Mouse (Mus musculus): ENCODE results near the gene Taf1a. TPM values are rescaled to one million over a fixed set of nuclear protein-coding genes. Genes with fewer than 3 reads are reported as not detected.
"Not testable (repeated sequence)": the region's sequence is repeated elsewhere in the genome, so short reads cannot be mapped to it uniquely, and the experiment has no call there.

Taf1a gene
- total RNA-seq (2021) = 10 to 100 TPM; 14.8 to 15.4 TPM
- long read RNA-seq, experiment 1, partial matches to known transcripts = 0 of 2 reads
- long read RNA-seq, experiment 1, other reads (novel, unspliced or antisense) = 2 of 2 reads
- long read RNA-seq, experiment 2, partial matches to known transcripts = 0 of 1 reads
- long read RNA-seq, experiment 2, other reads (novel, unspliced or antisense) = 1 of 1 reads

DNA sequence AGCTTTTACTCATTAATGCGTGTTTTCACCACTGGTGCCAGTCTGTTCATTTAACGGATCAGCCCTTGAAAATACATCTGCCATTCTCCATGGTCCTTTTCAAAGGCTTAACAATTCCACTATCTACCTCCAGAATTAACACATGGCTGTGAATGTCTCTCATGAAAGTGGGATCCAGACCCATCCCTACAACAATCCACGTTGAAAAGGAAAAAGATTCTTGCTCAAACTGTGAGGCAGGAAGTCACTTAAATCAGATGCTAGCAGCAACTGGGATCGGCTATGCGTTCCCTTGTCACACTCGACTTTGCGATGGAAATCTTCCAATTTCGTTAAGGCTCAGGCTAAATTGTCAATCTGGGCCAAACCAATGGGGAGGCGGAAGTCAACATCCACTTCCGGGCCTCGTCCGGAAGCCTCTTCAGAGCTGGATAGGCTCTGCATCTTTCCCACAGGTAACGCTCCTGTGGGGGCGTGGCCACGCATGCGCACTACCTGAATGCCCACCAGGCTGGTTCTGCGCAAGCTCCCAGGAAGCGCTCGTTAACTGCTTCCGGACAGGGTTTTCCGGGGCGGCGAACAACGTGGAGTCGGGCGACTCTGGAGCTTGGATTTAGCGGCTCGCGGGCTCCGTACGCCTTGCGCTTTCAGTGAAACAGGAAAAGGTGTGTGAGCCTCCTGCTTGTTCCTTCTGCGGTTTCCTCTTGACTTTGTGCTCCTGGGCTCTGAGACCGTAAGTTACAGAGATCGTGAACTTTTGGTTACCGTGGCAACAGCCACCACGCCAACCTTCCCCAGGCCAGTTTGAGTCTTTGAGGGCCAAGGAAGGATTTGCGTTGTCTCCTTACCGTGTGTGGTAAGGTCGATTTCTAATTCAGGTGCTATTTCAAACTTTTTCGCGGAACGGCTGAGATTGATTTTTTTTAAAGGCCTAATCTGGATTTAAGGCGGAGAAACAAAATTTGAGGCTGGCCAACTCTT lies at the start of gene Taf1a:
Gene Taf1a (plus strand): TSS at position 556 of the 981 bp plus-strand sequence.
- intact Hi-C loops (cut with DNase I) = no loop called here

DNA sequence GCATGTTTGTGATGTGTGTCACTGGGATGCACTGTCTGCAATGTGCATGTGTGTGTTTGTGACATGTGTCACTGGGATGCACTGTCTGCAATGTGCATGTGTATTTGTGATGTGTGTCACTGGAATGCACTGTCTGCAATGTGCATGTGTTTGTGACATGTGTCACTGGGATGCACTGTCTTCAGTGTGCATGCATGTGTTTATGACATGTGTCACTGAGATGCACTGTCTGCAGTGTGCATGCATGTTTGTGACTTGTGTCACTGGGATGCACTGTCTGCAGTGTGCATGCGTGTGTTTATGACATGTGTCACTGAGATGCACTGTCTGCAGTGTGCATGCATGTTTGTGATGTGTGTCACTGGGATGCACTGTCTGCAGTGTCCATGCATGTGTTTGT lies 45.9 kb upstream of the Taf1a start:
- intact Hi-C loops (cut with DNase I); DNase-seq (ENCODE audit: low spot score in 2 of 2): not testable (repeated sequence)

More for the DNA sequence above, at the start of gene Taf1a:
- DNase-seq (ENCODE audit: low spot score in 2 of 2) = peak; percentile 91 to 93

DNA sequence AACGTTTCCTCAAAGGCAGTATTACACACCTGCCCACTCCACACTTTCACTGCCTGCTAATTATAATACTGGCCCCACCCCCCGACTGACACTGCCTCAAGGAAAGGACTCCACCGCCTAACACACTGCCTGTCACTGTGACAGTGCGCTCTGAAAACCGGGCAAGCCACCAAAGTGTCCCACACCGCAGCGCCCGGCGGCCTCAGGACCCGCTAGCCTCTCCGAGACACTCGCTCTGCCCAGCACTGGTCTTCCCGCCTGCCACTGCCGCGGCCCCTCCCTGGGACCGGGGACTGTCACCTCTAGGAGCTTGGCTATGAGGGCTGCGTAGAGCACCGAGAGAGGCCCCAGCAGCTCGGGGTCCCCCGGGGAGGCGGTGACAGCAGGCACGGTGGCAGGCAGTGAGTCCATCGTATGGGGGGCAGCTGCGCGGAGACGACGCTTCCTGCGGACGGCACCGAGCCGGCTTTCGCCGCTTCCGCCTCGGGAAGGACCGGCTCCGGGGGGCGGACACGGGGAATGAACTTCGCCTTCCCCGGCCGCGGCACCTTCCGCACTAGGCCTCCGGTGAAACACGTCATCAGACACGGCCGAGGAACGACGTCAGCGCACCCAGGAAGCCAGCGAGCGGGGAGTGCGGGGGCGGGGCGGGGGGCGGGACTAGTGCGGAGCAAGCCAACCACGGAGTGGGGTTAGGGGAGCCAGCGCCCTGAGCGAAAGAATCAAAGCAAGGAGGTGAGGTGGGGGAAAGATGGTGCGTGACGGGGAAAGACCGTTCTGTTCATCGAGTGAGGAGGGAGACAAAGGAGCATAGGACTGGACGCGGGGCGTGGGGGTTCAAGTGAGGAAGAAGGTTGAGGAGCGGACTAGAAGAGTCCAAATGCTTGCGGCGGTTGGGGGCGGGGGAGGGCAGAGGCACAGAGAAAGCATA lies 43.6 kb upstream of the Taf1a start:
- peak; percentile 87 to 90 for DNase-seq (ENCODE audit: low spot score in 2 of 2)
- intact Hi-C loops (cut with DNase I) = loop anchor here (1.0 kb wide), 1 partner anchor 48 kb away; the partner anchor contains the start of gene Brox

DNA sequence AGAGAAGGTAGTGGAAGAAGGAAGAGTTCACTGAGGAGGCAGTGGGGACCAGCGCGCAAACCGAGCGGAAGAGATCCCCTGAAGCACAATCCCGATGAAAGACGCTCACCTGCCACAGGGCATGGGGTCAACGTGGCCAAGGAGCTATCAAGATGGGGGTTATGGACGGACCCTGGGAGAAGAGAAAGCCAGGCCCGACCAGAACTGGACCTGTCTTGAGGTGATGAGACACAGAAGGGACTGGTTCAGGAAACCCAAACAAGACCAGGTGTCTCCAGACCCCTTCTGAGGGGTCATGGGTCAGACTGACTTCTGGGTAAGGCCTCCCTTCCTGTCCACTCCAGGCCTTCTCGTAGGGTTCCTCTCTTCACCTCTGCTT lies 43.0 kb upstream of the Taf1a start:
- no peak for DNase-seq (ENCODE audit: low spot score in 2 of 2)
- intact Hi-C loops (cut with DNase I) = loop anchor here (1.0 kb wide), 1 partner anchor 49 kb away; the partner anchor contains the start of gene Brox

DNA sequence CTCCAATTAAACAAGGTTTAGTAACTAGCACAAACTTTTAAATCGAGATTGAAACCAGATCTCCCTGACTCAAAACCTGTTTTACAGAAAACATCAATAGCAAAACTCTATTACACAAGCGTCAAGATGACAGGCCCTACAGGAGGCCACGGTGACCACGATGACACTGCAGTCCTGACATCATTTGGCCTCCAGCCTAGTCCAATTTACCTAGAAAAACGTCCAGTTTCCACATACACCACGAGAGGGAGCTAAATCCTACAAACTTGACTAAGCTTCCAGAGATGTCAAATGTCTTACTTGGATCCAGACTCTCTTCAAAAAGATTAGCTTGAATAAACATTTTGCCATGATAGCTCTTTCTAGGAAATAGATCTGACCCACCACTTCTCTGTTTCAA lies 38.9 kb upstream of the Taf1a start:
- intact Hi-C loops (cut with DNase I) = no loop called here
- DNase-seq (ENCODE audit: low spot score in 2 of 2) = peak; percentile 62 to 79

DNA sequence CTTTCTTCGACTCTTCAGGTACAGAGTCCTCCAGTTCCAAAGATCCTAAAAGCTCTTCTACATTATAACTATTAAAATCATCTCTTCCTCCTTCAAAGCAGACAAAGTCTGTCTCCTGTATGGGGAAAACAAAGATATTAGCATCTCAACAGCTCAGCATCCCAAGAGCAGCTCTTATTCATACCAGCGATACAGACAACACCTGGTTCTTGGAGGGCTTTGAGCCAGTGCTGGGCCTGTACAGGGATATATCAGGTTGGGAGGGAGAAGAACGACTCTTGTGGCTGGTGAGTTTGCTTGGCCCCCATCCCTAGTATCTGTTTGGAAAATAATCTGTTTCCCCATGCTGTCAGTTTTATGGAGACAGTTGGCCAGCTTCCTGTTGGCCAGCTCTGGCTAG lies 29.9 kb upstream of the Taf1a start:
- no peak for DNase-seq (ENCODE audit: low spot score in 2 of 2)
- intact Hi-C loops (cut with DNase I) = no loop called here

DNA sequence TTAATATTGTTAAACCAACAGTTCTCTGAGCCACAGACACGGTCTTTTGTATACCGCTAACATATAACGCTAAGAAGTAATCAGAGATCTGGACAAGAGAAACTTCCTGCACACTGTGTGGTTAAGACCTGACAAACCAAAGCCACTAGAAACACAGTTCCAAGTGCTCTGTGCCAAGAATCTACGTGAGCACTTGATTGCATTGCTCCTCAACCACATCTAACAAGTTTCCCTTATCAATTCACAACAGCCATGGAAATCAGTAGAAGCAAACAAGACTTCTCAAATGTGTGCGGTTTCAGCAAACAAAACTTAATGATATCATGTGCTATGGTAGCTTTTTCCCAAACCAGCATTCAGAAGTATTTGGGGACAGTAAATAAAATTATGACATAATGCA lies 26.5 kb upstream of the Taf1a start:
- DNase-seq (ENCODE audit: low spot score in 2 of 2) = no peak
- intact Hi-C loops (cut with DNase I) = no loop called here

DNA sequence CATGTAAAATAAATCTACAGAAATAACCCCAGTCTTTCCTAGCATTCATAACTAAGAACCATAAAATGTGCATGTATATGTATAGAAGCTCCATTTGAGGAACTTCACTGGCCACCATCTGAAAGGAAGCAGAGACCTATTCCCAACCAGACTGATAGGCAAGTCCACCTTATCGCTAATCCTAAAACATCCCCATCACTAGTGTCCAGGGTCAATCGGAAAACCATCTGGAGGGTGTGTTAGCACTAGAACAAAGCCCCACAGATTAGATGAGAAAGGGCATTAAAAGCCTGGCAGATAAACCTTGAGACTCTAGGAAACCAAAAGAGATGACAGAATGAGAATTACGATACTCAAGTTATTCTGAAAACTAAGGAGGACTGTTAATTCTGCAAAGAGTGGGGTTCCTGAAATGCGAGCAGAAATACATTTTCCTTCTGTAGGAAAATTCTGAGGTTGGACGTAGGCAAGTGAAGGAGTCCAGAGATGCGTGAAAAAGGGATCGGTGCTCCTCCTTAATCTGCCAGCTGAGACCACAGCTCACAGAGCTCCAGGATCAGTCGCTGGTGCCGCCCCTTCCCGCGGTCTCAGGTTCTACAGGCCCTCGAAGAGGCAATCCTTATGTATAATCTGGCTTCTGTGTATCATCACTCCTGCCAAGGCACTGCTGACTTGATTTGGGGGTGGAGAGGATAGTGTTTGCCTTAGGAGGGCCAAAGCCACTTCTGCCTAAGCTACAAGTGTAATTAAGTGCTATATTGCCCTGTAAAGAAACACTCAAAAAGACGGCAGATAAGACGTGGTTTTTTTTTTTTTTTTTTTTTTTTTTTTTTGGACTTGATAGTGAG lies 25.8 kb upstream of the Taf1a start:
- intact Hi-C loops (cut with DNase I) = no loop called here
- no peak for DNase-seq (ENCODE audit: low spot score in 2 of 2)

DNA sequence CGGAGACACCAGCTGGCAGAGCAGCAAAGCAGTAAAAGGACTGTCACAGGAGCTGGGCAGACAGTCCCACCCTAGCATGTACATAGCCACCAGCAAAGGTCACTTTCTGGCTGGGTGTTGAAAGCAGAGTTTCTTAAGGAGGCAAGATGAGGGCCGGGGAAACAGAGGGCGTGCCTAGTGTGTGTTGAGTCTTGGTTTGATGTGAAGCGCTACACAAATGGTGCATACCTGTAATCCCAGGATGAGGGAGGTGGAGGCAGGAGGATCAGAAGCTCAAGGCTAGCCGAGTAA lies 25.3 kb upstream of the Taf1a start:
- no peak for DNase-seq (ENCODE audit: low spot score in 2 of 2)
- intact Hi-C loops (cut with DNase I) = no loop called here

DNA sequence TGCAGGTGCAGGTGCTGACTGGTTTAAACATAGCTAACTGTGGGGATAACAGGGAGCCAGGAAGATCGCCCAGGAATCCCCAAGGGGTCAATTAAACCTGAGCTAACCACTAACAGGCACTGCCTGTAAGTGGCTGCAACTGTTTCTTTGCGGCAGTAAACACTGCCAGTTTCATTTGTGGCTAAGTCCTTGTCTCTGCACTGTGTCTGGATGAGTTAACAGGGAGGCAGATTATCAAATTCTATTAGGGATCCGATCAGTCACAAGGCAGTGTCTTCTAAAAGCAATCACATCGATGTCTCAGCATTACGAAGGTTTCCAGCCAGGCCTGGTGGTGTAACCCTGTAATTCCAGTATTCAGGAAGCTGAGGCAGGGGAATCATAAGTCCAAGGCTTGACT lies 22.4 kb upstream of the Taf1a start:
- intact Hi-C loops (cut with DNase I) = no loop called here
- DNase-seq (ENCODE audit: low spot score in 2 of 2) = no peak

DNA sequence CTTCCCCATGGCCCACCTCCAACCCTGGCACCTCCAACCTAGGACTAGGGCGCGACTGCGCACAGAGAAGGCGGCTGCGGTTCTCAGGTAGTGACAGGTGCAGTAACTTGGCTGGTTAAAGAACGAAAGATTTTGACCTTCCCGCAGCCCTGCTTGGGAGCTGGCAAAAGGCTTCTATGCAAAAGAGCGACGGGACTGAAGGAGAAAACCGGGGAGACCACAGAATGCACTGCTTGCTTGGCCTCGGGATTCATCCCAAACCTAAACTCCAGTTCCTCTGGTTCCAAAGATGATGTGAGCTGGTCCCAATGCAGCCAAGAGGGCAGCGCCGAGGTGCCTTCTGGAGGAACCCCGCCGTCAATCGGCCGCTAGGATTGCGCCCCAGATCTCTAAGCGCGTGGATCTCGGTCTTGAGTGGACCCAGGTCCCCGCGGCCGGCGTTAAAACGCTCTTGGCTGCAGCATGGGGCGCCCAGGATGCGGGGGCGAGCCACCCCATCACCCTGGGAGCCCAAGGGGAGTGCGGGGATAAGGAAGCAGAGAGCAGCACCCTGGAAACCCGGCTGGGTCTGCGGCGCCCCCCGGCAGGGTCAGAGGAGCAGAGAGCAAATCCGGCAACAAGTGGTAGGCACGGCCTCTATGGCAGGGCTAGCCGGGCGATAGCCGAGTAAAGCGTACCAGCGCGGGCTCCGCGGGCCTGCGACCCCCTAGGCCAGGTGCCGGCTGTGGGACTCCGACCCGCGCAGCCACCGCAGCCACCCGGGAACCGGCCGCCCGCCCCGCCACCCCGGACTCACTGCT lies 20.0 kb upstream of the Taf1a start:
- intact Hi-C loops (cut with DNase I) = no loop called here
- DNase-seq (ENCODE audit: low spot score in 2 of 2) = peak in 1 of 2 experiments; percentile 47

DNA sequence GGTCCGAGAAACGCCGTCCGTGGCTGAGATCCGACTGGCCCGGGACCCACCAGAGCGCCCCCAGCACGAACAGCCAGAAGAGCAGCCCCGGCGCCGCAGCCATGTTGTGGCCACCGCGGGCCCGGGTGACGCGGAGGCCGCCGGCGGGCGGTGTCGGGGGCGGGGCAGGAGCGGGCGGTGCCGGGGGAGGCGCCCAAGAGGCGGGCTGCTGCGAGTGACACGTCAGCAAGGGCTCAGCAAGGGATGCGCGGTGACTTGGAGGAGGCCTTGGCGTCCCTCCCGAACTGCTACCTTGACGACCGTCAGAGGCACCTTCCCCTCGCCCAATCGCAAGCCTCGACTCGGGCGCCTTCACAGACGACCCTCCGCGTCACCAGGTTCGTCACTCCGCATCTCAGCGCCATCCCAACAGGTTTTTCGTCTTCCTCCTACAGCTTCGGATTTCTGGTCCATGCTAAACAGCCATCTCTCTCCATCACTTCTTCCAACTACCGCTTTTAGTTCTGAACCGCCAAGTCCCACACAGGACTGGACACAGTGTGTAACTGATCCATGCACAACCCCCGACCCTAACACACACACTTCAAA lies 19.3 kb upstream of the Taf1a start, which contains the start of gene Mia3:
Gene Mia3 (minus strand): TSS at position 127 of the 588 bp plus-strand sequence.
- peak; percentile 98 for DNase-seq (ENCODE audit: low spot score in 2 of 2)
- intact Hi-C loops (cut with DNase I) = no loop called here

DNA sequence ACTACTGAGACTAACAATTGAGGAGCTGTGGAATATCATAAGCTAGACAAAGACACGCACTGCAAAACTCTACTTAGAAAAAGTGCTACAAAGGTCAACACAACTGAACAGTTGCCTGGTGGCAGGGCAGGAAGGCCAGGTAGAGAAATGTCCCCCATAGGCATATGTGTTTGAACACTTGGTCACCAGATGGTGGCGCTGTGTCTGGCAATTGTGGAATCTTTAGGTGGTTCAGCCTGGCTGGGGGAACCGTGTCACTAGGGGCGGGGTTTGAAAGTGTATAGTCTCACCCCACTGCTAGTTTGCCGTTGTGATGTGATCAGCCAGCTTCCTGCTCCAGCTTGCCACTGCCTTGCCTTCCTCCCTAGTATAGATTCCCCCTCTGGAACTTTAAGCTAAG lies 14.1 kb upstream of the Taf1a start:
- intact Hi-C loops (cut with DNase I) = no loop called here

DNA sequence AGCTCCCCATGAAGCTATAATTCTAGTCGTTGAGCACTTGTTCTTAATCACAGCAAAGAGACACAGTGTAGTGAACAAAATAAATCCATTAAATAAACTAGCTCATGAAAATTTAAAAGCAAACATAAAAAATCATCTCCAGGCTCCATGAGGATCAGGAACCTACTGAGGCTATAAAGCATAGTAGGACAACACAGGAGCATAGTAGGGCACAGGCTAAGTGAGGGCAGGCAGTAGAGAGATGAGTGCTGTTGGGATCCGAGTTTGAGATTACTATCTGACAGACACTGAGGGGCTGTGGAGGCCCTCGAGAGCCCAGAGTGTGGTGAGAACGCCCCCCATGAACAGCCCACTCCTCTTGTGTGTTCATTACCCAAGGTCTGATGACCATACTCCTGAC lies 11.7 kb upstream of the Taf1a start:
- intact Hi-C loops (cut with DNase I) = no loop called here
- no peak for DNase-seq (ENCODE audit: low spot score in 2 of 2)

More for the DNA sequence above, 14.1 kb upstream of the Taf1a start:
- DNase-seq (ENCODE audit: low spot score in 2 of 2) = no peak

DNA sequence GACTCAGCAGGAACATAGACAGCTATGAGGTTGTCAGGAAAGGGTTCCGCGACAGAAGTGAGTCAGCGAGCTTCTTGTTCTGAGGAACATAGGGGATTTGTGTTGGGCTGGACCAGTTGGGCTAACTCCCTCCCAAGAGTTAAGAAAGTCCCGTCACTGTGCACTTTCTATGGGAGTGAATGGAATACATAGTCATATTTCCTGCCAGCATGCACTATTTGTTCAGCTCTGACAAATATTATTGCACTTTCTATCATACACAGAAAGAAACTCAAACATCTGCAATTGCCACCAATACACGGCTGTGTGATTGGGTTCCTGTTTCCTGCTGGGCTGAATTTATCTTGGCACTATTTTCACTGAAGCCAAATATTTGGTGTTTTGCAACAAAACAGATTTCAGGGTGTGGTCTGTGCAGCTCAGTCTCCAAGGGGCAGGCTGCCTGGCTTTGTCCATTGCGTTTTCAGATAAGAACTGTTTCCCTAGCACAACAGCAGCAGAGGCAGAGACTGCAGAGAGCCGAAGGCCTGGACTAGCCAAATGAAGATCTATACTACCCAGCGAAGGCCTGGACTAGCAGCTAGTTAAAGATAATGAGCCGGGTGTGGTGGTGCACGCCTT lies 10.3 kb upstream of the Taf1a start:
- intact Hi-C loops (cut with DNase I) = no loop called here
- no peak for DNase-seq (ENCODE audit: low spot score in 2 of 2)

DNA sequence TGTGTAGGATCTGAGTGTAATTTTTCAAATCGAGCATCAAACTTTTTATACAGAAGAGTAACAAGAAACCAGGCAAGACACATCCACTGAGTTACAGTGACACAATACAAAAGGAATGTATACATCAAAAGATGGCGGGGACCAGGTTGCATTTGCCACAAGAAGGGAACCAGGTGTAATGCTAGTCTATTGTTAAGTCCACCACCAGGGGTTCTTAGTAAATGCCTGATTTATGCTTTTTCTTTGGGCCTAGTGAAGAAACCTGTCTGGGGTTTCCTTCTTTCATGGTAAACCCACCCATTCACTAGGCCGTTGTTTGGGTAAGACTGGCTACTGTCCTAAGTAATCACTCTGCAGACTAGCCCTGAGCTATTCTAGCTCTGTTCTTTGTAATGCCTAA lies 9.4 kb upstream of the Taf1a start:
- DNase-seq (ENCODE audit: low spot score in 2 of 2); intact Hi-C loops (cut with DNase I): not testable (repeated sequence)

DNA sequence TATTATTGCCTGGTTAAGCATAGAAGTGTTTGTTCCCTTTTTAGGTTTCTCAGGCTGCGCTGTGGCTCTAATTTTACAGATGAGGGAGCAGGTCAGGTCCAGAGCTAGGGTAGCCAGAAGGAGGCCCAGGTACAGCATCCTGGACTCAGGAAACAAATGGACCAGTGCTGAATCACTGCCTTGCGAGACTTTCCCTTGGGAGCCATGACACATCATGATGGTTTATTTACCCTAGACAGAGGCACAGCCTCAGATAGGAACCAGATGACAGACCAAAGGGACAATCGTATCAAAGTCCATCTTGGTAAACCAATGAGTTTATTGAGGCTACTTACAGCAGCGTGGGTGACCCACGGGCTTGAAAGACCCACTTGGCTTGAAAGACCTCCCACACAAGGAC lies 7.0 kb upstream of the Taf1a start:
- intact Hi-C loops (cut with DNase I) = no loop called here
- no peak for DNase-seq (ENCODE audit: low spot score in 2 of 2)

All from left cerebral cortex, postnatal 14 days (tissue).